Mouse (Mus musculus) T-helper 2 cell (primary cell): ENCODE results near the gene Pecr.
"Not testable (repeated sequence)": the region's sequence is repeated elsewhere in the genome, so short reads cannot be mapped to it uniquely, and the experiment has no call there.

Experiments used
- in situ Hi-C: fragments of 300-600 bp; cut with MboI, MseI; formaldehyde crosslinking; loops from one replicate; pipeline ENCODE4 v1.15.1; 2025; ENCODE audit warnings: high pct_unique_total_duplicates

Pecr gene

GRCm38 (mm10) chr1:72237007-72237775 lies 46.9 kb downstream of the Pecr start:
- in situ Hi-C loops: no loop called here

DNA sequence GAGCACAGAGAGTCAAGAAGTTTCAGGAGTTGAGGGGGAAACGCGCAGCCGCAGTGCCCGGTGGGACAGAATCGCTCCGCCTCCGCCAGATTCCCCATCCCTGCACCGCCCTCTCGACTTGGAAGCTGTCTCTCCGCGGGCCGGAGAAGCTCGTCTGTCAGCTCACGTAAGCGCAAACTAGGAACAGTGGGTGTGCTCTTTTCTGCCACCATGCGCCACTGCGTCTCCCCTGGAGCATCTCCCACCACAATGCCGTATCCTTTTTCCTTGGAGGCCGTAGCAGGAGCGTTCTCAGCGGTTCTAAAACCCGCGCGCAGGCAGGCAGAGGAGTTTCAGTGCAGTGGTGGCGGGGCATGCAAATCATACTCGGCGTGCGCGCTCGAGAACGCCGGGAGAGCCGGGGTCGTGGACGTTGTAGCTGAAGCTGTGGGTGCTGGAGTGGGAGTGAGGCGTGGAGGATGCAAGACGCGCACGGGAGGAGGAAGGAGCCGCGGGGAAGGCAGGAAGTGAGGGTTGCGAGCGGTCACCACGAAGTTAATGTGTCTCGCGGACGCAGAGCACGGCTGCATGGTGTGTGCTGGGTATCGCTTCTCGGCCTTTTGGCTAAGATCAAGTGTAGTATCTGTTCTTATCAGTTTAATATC lies 47.6 kb downstream of the Pecr start:
- in situ Hi-C loops: not testable (repeated sequence)

GRCm38 (mm10) chr1:72232592-72232991 lies 51.5 kb downstream of the Pecr start:
- in situ Hi-C loops: not testable (repeated sequence)

GRCm38 (mm10) chr1:72228974-72229373 lies 55.1 kb downstream of the Pecr start:
- in situ Hi-C loops: no loop called here

DNA sequence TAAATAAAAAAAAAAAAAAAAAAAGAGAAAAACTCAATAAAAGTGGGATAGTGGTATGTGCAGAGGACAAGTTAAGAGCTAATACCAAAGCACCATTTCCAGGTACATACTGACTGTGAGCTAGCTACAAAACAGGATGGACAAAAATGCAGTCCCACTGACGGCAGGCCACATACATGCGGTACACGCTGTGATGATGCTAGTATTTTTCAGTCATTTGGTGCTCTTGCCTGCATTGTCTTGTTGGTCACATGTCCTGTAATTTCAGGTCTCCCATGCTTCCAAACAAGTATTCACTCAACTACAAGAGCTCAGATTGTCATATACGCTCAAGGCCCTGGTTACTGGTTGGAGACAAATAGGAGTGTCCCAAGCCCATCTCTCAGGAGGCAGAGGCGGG lies 56.6 kb downstream of the Pecr start:
- in situ Hi-C loops: no loop called here

GRCm38 (mm10) chr1:72226887-72227481 lies 57.1 kb downstream of the Pecr start:
- in situ Hi-C loops: no loop called here

GRCm38 (mm10) chr1:72226172-72226886 lies 57.8 kb downstream of the Pecr start:
- in situ Hi-C loops: no loop called here

DNA sequence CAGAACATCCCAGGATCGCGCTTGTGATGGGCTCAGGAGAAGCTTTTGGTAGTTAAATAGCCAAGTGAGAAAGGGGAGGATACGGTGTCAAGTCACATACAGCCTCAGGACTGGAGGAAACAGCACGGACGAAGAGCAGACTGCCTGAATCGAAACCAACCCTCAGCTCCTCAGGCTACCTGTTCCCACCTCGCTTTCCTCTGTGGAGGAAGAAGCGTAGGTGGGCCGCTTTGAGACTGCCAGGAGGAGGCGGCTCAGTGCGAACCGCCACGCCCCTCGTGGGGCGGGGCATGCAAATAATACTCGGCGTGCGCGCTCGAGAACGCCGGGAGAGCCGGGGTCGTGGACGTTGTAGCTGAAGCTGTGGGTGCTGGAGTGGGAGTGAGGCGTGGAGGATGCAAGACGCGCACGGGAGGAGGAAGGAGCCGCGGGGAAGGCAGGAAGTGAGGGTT lies 58.4 kb downstream of the Pecr start:
- in situ Hi-C loops: not testable (repeated sequence)

- in situ Hi-C loops: no loop called here
Observed at GRCm38 (mm10) chr1:72225054-72225718, 58.9 kb downstream of the Pecr start.

GRCm38 (mm10) chr1:72220008-72220407 lies 64.1 kb downstream of the Pecr start:
- in situ Hi-C loops: no loop called here

DNA sequence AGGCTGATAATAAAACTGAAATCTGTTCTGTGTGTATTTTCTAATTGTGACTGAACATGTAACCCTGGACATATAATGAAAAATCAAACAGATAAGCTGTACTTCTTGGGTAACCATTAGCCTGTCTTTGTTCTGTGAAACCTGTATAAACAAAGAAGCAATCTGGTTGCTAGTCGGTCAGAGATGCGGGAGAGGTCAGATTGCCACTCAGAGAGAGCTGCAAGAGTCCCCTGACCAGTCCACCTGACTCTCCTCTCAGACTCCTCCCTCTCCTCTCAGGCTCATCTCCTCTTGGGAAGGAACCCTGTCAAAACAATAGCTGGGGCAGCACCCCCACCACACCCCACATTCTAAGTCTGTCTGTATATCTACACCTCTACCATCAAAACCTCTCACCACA lies 65.0 kb downstream of the Pecr start:
- in situ Hi-C loops: no loop called here

DNA sequence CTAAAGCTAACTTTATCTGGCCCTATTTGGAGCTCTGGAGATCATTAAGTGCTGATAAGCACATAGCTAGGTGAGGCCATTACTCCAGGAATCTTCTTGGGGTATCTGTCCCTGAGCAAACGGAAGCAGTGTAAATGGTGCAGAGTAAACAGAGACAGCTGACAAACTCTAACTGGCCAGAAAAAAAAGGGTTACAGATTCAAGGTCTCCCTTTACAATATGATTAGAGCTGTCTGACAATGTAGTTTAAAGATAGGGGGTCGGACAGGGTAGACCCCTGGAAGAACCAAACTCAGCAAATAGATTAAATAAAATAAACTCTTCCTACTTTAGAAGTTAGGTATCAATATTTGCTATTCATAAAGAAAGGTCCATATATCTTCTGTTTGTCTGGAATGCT lies 65.5 kb downstream of the Pecr start:
- in situ Hi-C loops: no loop called here

DNA sequence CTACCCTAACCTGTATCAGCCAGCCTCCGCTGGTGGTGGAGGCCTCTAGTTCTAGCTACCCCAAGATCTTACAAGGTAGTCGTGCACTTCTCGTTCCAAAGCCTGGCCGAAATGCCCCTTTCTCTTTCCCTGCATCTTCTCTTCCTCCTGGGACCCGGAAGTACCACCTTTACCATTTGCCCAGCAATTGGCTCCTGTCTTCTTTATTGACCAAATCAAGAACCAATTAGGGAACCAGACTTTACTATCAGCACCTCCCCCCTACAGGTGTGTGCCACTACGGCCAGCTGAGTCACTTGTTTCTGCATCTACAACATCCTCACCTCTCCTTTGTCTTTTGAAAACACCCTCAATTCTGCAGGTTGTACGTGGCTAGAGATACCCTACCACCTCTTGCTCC lies 67.4 kb downstream of the Pecr start:
- in situ Hi-C loops: no loop called here

DNA sequence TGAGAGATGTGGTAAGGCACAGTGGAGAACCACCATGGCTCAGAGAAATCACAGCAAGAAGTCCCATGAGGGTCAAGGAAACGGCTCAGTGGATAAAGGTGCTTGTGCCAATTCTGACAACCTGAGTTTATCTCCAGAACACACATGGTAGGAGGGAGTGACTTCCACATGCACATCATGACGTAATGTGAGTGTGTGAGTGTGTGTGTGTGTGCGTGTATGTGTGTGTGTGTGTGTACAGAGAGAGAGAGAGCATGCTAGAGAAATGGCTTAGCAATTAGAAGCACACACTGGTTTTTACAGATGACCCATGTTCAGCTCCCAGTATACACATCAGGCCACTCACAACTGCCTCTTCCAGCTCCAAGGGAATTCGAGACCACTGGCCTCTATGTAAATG lies 68.9 kb downstream of the Pecr start:
- in situ Hi-C loops: no loop called here

DNA sequence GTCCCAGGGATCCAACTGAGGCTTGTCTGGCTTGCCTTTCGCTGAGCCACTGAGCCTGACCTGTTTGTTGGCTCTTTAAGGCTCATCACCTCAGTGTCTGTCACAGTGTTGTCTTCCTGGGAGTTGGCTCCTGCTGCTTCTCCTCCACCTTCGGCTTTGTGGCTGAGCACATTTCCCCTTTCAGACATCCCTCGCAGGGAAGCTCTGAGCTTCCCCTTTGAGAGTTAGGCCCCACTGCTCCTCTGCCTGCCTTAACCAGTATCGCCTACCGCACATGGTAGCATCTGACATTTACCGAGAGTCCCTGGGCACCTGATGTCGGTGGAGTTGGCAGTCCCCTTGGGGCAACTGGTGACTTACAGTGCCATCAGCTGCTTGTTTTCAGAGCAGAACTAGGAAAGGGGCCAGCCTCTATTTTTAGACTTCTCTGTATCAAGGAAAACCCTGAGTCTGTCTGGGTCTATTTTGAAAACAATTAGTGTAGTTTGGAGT lies 69.6 kb downstream of the Pecr start:
- in situ Hi-C loops: no loop called here

GRCm38 (mm10) chr1:72213954-72214353 lies 70.2 kb downstream of the Pecr start:
- in situ Hi-C loops: no loop called here

- in situ Hi-C loops: no loop called here
Observed at GRCm38 (mm10) chr1:72211701-72212699, 72.1 kb downstream of the Pecr start, which contains the start of gene Mreg. TSS of gene Mreg (minus strand) at chr1:72212307.

DNA sequence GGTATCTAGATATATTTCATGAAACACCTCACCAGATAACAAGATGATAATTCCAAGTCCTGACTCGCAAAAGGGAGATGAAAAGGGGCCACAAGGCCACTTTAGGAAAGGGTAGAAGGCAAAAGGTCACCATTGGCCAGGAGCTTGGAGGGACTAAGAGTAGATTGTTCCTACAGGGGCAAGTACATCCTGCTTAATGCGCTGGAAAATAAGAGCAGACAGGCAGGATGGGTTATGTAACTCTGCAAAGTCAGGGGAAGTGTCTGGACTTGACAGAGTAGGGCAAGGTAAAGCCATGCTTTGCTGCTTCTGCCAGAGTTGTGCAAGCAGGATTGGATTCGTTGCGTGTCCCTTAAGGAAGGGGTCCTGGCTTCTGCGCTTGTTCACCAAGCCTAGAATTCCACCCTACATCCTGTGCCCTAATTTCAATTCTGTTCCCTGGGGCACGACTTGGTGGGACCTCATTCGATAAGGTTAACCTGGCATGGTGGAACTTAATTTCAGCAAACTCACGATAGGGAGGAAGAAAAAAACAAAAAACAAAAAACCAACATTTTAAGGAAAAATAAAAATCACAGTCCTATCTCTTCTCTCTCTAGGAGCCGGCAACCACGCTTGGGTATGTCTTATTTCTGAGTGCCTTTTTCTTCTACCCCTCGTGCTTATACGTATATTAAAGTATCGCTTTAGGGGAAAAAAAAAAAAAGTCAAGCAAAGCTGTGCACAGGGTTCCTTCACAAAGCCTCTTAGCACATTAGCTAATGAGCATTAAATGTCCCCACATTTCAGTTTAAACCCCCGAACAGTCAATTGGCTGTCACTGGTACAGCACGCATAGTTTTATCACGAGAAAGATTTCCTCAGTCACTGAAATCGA lies 73.1 kb downstream of the Pecr start:
- in situ Hi-C loops: no loop called here
